Mouse (Mus musculus) stomach, embryonic 15.5 days (tissue): ENCODE data around the gene 2210017I01Rik. TPM values are rescaled to one million over a fixed set of nuclear protein-coding genes. Genes with fewer than 3 reads are reported as not detected.

Experiments used
- ATAC-seq: fragments of 200-750 bp; cut with Nextera tagmentation; 2 replicates; pipeline ENCODE4 v1.8.0; 2017; ENCODE audit warnings: low read depth, moderate number of reproducible peaks, moderate TSS enrichment; ENCODE audit not compliant: insufficient read depth, low FRiP score
- H3K27ac ChIP-seq: fragments of 300-500 bp; sonication (generic); 2 replicates; pipeline ENCODE4 v1.5.1; 2015; ENCODE audit warnings: mild to moderate bottlenecking, inconsistent platforms
- H3K27me3 ChIP-seq: fragments of 300-500 bp; sonication (generic); replicated peaks from 2 replicates; pipeline ENCODE4 v1.6.1; 2015; ENCODE audit warnings: inconsistent platforms
- H3K36me3 ChIP-seq: fragments of 300-500 bp; sonication (generic); 2 replicates; pipeline ENCODE4 v1.6.1; 2015; ENCODE audit warnings: inconsistent platforms
- H3K4me1 ChIP-seq: fragments of 300-500 bp; sonication (generic); 2 replicates; pipeline ENCODE4 v1.6.1; 2015; ENCODE audit warnings: inconsistent platforms
- H3K4me2 ChIP-seq: fragments of 300-500 bp; sonication (generic); 2 replicates; pipeline ENCODE4 v1.6.1; 2015; ENCODE audit warnings: mild to moderate bottlenecking, inconsistent platforms
- H3K4me3 ChIP-seq: fragments of 300-500 bp; sonication (generic); replicated peaks from 2 replicates; pipeline ENCODE4 v1.5.1; 2015; ENCODE audit warnings: inconsistent platforms
- H3K9ac ChIP-seq: fragments of 300-500 bp; sonication (generic); 2 replicates; pipeline ENCODE4 v1.6.1; 2015; ENCODE audit warnings: inconsistent platforms
- H3K9me3 ChIP-seq: fragments of 300-500 bp; sonication (generic); 2 replicates; pipeline ENCODE4 v1.6.1; 2016; ENCODE audit warnings: inconsistent platforms
- WGBS: fragments of 180-500 bp; shearing (Covaris S2); methylation state at CpG from one replicate; pipeline ENCODE4 v1.1.7; 2015; 5-methylcytosine and 5-hydroxymethylcytosine counted together
- polyA plus RNA-seq: library from polyadenylated mRNA; unstranded; fragments of >200 nt; fragmentation: Nextera tagmentation; extraction: Ambion mirVana; gene quantifications from 2 replicates; pipeline ENCODE4 v1.2.1, GENCODE M21; 2015

The 2210017I01Rik gene
- polyA plus RNA-seq, 1 experiment from 2014 or later = not detected

GRCm38 (mm10) chr3:92588858-92589257 is 18.4 kb downstream of the 2210017I01Rik start, which contains the start of gene Smcp:
Smcp (minus strand) TSS chr3:92588997.
- no peak for ATAC-seq
- Histone ChIP-seq H3K4me2 (no peak within 1 kb of the TSS), H3K27ac (no peak within 1 kb of the TSS), H3K36me3 (no peaks in the 10 kb centered on the region), H3K4me1 (no peaks in the 10 kb centered on the region), H3K4me3 (no peak within 1 kb of the TSS), H3K27me3 (no peaks in the 10 kb centered on the region), H3K9ac (no peak within 1 kb of the TSS), H3K9me3 (no peaks in the 10 kb centered on the region)
- WGBS = 73% methylated on average over 1 of the region's 1 CpGs

DNA sequence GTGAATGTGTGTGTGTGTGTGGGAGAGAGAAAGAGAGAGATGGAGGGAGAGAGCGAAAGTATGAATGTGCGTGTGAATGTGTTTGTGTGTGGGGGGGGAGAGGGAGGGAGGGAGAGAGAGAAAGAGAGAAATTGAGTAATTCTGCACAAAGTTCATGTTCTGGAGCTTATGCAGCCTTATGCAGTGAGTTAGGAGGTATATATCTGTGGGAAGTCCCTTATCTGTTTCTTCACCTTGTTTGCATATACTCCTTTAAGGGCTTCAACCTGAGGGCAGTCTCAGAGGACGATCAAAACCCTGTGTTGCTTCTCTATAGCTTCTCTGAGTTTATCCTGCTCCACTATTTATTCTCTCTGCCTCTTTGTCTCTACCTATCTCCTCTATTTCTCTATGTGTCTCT is 20.1 kb downstream of the 2210017I01Rik start:
- 60% methylated on average over 3 of the region's 3 CpGs for WGBS
- Histone ChIP-seq H3K27ac (no peak overlapping the region), H3K27me3 (no peaks in the 10 kb centered on the region), H3K4me2 (no peak overlapping the region), H3K9me3 (no peaks in the 10 kb centered on the region), H3K36me3 (no peaks in the 10 kb centered on the region), H3K4me1 (no peaks in the 10 kb centered on the region), H3K4me3 (no peak overlapping the region), H3K9ac (no peak overlapping the region)
- no peak for ATAC-seq

DNA sequence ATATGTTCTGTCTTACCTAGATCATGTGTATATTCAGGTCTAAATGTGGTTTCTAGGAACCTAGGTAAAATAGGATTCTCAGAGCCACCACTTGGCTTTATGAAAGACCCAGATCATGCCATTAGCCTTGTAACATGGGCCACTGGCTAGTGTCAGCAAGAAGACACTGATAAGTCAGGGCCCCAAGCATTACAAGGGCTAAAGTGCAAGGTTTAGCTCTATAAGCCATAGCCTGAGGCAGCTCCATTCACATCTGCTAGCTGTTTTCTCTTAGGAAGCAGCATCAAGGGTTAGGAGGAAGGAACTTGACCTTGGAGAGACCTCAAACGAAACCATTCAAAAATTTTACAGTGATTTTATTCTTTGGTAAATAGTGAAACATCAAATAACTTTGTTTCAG is 22.2 kb downstream of the 2210017I01Rik start:
- H3K9me3 ChIP-seq = no peaks in the 10 kb centered on the region
- H3K36me3 ChIP-seq = no peaks in the 10 kb centered on the region
- H3K4me1 ChIP-seq = no peaks in the 10 kb centered on the region
- no peaks in the 10 kb centered on the region for H3K27me3 ChIP-seq
- H3K27ac ChIP-seq = no peak overlapping the region
- no peak for ATAC-seq
- 48% methylated on average over 1 of the region's 1 CpGs for WGBS
- H3K4me3 ChIP-seq = no peak overlapping the region
- no peak overlapping the region for H3K4me2 ChIP-seq
- H3K9ac ChIP-seq = no peak overlapping the region

DNA sequence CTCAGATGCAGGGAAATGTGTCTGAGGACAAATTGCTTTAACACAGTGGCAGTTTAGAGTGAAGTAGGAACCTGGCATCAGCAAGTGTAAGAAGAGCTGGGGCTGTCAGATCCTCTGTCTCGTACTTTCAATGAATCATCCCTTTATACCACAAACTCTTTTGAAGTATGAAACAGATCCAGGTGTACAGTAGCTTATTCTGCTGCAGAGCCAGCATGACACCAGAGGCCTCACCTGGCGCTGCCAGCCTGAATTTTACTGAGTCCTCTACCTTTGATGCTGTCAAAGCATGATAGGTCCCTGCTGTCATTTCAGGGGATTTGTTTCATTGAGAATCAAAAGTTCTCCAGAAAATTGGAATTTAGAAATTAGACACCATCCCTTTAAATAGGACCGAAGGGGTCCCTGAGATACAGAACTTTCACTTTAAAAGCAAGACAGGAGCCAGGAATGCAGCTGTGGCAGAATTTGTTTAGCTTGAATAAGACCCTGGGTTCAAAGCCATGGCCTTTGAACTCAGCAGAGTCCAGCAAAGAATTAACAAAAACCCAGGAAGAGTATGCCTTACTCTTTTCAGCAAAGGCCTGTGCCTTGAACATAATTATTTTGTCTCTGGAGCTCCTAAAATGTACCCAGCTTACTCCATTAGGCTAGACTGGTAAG is 24.0 kb downstream of the 2210017I01Rik start:
- WGBS = 52% methylated on average over 3 of the region's 3 CpGs
- H3K27ac ChIP-seq = no peak overlapping the region
- no peak for ATAC-seq
- H3K9ac ChIP-seq = no peak overlapping the region
- no peaks in the 10 kb centered on the region for H3K36me3 ChIP-seq
- H3K27me3 ChIP-seq = no peaks in the 10 kb centered on the region
- no peaks in the 10 kb centered on the region for H3K9me3 ChIP-seq
- no peak overlapping the region for H3K4me3 ChIP-seq
- H3K4me1 ChIP-seq = no peaks in the 10 kb centered on the region
- H3K4me2 ChIP-seq = no peak overlapping the region

GRCm38 (mm10) chr3:92579508-92579907 is 27.8 kb downstream of the 2210017I01Rik start:
- no peaks in the 10 kb centered on the region for H3K9me3 ChIP-seq
- no peaks in the 10 kb centered on the region for H3K36me3 ChIP-seq
- no peaks in the 10 kb centered on the region for H3K4me1 ChIP-seq
- 60% methylated on average over 1 of the region's 1 CpGs for WGBS
- H3K4me2 ChIP-seq = no peak overlapping the region
- no peak overlapping the region for H3K4me3 ChIP-seq
- peak overlapping the region; percentile 36; the same call in 1 of the 2 replicates for H3K27ac ChIP-seq
- ATAC-seq = peak; percentile 39; the same call in 1 of the 2 replicates
- H3K27me3 ChIP-seq = no peaks in the 10 kb centered on the region
- no peak overlapping the region for H3K9ac ChIP-seq

DNA sequence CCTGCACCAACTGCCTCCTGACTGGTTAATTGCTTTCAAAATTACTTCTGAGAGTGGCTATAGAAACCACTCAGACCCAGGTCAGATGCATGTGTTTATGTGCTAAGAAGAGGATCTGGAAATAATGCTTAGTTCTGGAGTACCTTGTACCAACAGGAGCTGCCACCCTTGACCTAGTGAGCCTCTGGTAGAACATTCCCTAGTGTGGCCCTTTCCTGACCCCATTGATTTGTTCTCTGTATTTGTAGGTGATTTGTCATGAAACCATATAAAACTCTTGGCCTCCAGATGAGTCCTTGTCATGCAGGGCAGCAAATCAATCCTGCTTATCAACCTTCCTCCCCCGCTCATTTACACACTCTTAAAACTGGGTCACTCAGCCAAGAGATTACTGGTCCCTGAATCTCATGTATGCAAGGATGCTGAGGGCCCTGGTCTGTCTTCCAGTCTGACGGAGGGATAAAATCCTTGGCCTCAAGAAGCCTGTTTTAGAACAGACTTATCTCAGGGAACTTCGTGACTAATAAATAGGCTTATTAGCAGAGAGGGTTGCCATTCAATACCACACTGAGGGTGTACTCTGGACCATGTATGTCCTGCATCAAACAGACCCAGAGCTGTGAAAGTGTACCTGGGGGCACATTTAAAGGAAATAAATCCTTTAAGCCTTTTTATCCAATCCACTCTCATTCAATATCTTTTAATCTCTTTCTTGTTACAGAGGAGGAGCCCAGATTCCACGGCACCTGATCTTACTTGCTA is 28.5 kb downstream of the 2210017I01Rik start:
- Histone ChIP-seq H3K9me3 (no peaks in the 10 kb centered on the region), H3K27ac (peak overlapping the region; percentile 36; the same call in 1 of the 2 replicates), H3K36me3 (no peaks in the 10 kb centered on the region), H3K4me2 (no peak overlapping the region), H3K27me3 (no peaks in the 10 kb centered on the region), H3K9ac (no peak overlapping the region), H3K4me3 (no peak overlapping the region), H3K4me1 (no peaks in the 10 kb centered on the region)
- WGBS = 43% methylated on average over 4 of the region's 4 CpGs
- no peak for ATAC-seq

DNA sequence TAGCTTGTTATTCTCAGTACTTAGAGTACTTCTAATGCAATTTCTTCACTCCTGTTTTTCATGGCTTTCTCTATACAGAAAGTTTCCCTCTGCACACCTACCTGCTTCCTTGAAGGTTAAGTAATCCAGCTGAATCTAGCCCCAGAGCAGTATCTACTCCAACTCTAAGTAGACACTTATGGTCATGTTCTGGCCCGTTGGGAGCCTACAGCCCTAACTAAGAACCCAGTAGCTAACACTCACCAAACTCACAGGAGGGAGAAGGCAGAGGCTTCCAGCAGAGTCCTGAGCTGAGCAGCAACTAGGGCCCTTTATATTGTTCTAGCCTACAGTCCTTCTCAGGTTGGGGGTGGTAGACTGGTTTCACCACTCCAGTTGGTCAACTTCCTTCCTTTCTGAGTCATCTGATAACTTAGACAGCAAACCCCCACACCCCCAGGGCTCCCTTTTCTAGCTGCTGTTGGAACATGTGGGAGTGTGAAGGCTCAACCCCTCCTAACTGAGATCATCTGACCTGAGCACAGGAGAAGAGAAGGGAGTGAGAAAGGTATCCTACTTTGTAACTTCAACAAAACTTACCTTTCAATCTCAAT is 33.7 kb downstream of the 2210017I01Rik start, which contains the start of gene Ivl:
Gene Ivl (minus strand): TSS at position 287 of the 593 bp plus-strand sequence.
- Histone ChIP-seq H3K4me1 (no peaks in the 10 kb centered on the region), H3K9me3 (no peaks in the 10 kb centered on the region), H3K4me3 (no peak within 1 kb of the TSS), H3K27ac (no peak within 1 kb of the TSS), H3K4me2 (no peak within 1 kb of the TSS), H3K36me3 (no peaks in the 10 kb centered on the region), H3K9ac (no peak within 1 kb of the TSS), H3K27me3 (no peaks in the 10 kb centered on the region)
- WGBS = 55% methylated on average over 1 of the region's 1 CpGs
- no peak; the same call in 1 of the 2 replicates for ATAC-seq

DNA sequence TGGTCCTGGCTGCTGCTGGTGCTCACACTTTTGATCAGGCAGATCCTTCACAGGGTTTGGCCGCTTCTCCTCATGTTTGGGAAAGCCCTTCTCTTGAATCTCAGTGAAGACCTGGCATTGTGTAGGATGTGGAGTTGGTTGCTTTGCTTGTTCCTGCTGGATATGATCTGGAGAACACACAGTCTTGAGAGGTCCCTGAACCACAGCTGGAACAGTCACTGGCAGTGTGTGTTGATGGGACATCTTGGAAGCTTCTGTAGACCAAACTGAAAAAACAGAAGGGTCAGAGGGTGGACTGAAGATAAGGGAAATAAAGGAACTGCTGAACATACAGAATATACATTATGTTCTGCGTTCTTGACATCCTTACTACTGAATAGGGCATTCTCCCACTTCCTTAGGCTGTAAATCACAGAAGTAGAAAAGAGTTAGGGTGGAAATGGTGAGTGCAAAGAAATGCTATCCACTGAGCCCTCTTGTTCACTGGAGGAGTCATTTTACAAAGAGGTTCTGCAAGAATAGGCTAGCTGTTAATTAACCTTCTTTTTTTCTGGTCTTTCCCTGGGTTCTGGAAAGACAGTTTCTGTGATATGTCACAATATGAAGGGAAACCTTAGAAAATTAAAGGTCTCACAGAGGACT is 34.7 kb downstream of the 2210017I01Rik start:
- no peaks in the 10 kb centered on the region for H3K4me1 ChIP-seq
- 57% methylated on average over 2 of the region's 2 CpGs for WGBS
- H3K27ac ChIP-seq = no peak overlapping the region
- no peak for ATAC-seq
- no peak overlapping the region for H3K4me2 ChIP-seq
- H3K9ac ChIP-seq = no peak overlapping the region
- no peaks in the 10 kb centered on the region for H3K36me3 ChIP-seq
- no peaks in the 10 kb centered on the region for H3K9me3 ChIP-seq
- H3K27me3 ChIP-seq = no peaks in the 10 kb centered on the region
- H3K4me3 ChIP-seq = no peak overlapping the region

GRCm38 (mm10) chr3:92568752-92569151 is 38.5 kb downstream of the 2210017I01Rik start:
- H3K9me3 ChIP-seq = no peaks in the 10 kb centered on the region
- no peak overlapping the region for H3K9ac ChIP-seq
- no peak overlapping the region for H3K4me2 ChIP-seq
- no peak overlapping the region for H3K27ac ChIP-seq
- no peaks in the 10 kb centered on the region for H3K36me3 ChIP-seq
- no peaks in the 10 kb centered on the region for H3K27me3 ChIP-seq
- 91% methylated on average over 2 of the region's 2 CpGs for WGBS
- H3K4me3 ChIP-seq = no peak overlapping the region
- no peak for ATAC-seq
- no peaks in the 10 kb centered on the region for H3K4me1 ChIP-seq

DNA sequence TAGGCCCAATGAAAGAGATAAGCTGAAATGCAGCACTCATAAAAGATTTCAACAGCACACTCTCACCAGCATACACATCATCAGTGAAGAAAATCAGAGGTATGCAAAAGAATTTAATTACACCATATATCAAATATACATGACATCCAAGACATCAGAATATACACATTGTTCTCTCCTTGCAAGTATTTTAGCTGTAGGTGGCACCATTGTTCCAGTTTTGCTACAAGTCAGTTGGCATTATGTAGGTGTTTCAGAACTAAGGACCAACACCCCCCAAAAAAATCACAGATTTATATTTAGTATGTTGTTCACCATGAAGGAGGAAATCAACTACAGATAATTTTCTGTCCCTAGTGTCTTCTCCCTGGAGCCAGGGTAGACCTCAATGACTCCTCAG is 41.9 kb downstream of the 2210017I01Rik start:
- ATAC-seq = no peak
- no peak overlapping the region for H3K4me3 ChIP-seq
- H3K27me3 ChIP-seq = no peaks in the 10 kb centered on the region
- H3K4me2 ChIP-seq = no peak overlapping the region
- H3K9me3 ChIP-seq = no peaks in the 10 kb centered on the region
- H3K27ac ChIP-seq = no peak overlapping the region
- H3K36me3 ChIP-seq = no peaks in the 10 kb centered on the region
- H3K4me1 ChIP-seq = no peaks in the 10 kb centered on the region
- H3K9ac ChIP-seq = no peak overlapping the region
